Mouse (Mus musculus) heart, embryonic 15.5 days (tissue): ENCODE data around the gene Vps26b. TPM values are rescaled to one million over a fixed set of nuclear protein-coding genes. Genes with fewer than 3 reads are reported as not detected.

Experiments
- ATAC-seq: fragments of 200-750 bp; cut with Nextera tagmentation; replicated peaks from 2 replicates; pipeline ENCODE4 v1.8.0; 2017; ENCODE audit warnings: low read depth, moderate TSS enrichment; ENCODE audit not compliant: insufficient number of reproducible peaks, insufficient read depth, low FRiP score
- H3K27ac ChIP-seq: fragments of 300-500 bp; sonication (generic); 2 replicates; pipeline ENCODE4 v1.5.1; 2015; ENCODE audit warnings: mild to moderate bottlenecking, inconsistent platforms
- H3K27me3 ChIP-seq: fragments of 300-500 bp; sonication (generic); 2 replicates; pipeline ENCODE4 v1.6.1; 2015; ENCODE audit warnings: inconsistent platforms
- H3K36me3 ChIP-seq: fragments of 300-500 bp; sonication (generic); 2 replicates; pipeline ENCODE4 v1.6.1; 2015; ENCODE audit warnings: mild to moderate bottlenecking, inconsistent platforms
- H3K4me1 ChIP-seq: fragments of 300-500 bp; sonication (generic); replicated peaks from 2 replicates; pipeline ENCODE4 v1.6.1; 2015; ENCODE audit warnings: inconsistent platforms
- H3K4me2 ChIP-seq: fragments of 300-500 bp; sonication (generic); 2 replicates; pipeline ENCODE4 v1.6.1; 2015; ENCODE audit warnings: inconsistent platforms, mild to moderate bottlenecking, moderate library complexity
- H3K4me3 ChIP-seq: fragments of 300-500 bp; sonication (generic); 2 replicates; pipeline ENCODE4 v1.5.1; 2015; ENCODE audit warnings: mild to moderate bottlenecking, inconsistent platforms
- H3K9ac ChIP-seq: fragments of 300-500 bp; sonication (generic); 2 replicates; pipeline ENCODE4 v1.6.1; 2015; ENCODE audit warnings: mild to moderate bottlenecking, inconsistent platforms
- H3K9me3 ChIP-seq: fragments of 300-500 bp; sonication (generic); replicated peaks from 2 replicates; pipeline ENCODE4 v1.6.1; 2016; ENCODE audit warnings: inconsistent platforms
- WGBS: fragments of 180-500 bp; shearing (Covaris S2); methylation state at CpG from one replicate; pipeline ENCODE4 v1.1.7; 2015; ENCODE audit warnings: mixed read lengths; 5-methylcytosine and 5-hydroxymethylcytosine counted together
- polyA plus RNA-seq: library from polyadenylated mRNA; unstranded; fragments of >200 nt; fragmentation: Nextera tagmentation; extraction: Ambion mirVana; gene quantifications from 2 replicates; pipeline ENCODE4 v1.2.1, GENCODE M21; 2015

Vps26b gene
- polyA plus RNA-seq, 1 experiment from 2014 or later = 19.0 TPM

DNA sequence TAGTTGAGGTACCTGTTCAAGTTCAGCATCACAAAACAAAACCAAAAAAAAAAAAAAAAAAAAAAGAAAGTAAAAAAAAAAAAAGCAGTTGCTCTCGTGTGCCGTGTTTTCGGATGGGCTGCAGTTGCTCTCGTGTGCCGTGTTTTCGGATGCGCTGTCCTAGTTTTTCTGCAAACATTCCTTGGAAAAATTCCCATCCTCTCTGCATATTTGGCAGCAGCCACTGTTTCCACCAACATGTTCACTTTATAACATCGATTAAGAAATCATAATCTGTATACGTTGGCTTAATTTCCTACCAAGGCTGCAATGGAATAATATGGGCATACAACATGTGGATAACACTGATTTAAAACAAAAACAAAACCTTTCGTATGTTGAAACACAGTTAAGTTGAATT, 36.7 kb downstream of the Vps26b start:
- Histone ChIP-seq H3K27me3 (no peaks in the 10 kb centered on the region), H3K4me2 (no peak overlapping the region), H3K9me3 (no peaks in the 10 kb centered on the region), H3K27ac (no peak overlapping the region), H3K36me3 (peaks cover 35% of the 10 kb centered on the region), H3K9ac (no peak overlapping the region), H3K4me1 (peaks cover 2% of the 10 kb centered on the region), H3K4me3 (no peak overlapping the region)
- no peak for ATAC-seq
- 92% methylated on average over 10 of the region's 10 CpGs for WGBS

DNA sequence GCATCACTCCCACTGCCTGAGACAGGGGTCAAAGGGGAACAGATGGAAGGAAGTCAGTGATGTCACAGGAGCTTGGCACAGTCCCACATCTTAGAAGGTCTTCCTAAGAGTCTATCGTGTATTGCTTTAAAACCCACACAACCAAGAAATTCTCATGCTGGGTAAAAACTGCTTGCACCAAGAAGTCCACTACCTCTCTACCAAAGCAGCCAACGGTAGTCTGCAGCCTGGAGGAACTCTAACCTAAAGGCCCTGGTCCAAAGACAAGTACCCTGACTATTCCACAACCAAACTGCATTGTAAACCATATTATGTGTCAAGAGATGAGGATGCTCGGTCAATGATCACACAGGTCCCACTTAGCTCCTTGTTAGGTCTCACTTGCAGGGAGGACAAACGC, 39.7 kb downstream of the Vps26b start:
- Histone ChIP-seq H3K4me2 (no peak overlapping the region), H3K4me1 (no peaks in the 10 kb centered on the region), H3K9ac (no peak overlapping the region), H3K27ac (no peak overlapping the region), H3K4me3 (no peak overlapping the region), H3K9me3 (no peaks in the 10 kb centered on the region), H3K36me3 (peaks cover 48% of the 10 kb centered on the region), H3K27me3 (no peaks in the 10 kb centered on the region)
- WGBS = 85% methylated on average over 4 of the region's 4 CpGs
- ATAC-seq = no peak

GRCm38 (mm10) chr9:26985668-26986277, 44.1 kb downstream of the Vps26b start:
- H3K36me3 ChIP-seq = peaks cover 51% of the 10 kb centered on the region
- no peak for ATAC-seq
- H3K4me3 ChIP-seq = no peak overlapping the region
- H3K27me3 ChIP-seq = no peaks in the 10 kb centered on the region
- H3K4me2 ChIP-seq = no peak overlapping the region
- no peak overlapping the region for H3K27ac ChIP-seq
- H3K9me3 ChIP-seq = no peaks in the 10 kb centered on the region
- H3K9ac ChIP-seq = no peak overlapping the region
- WGBS = 85% methylated on average over 6 of the region's 6 CpGs
- H3K4me1 ChIP-seq = no peaks in the 10 kb centered on the region

GRCm38 (mm10) chr9:26985090-26985613, 44.7 kb downstream of the Vps26b start:
- Histone ChIP-seq H3K36me3 (peaks cover 52% of the 10 kb centered on the region), H3K4me2 (no peak overlapping the region), H3K4me1 (no peaks in the 10 kb centered on the region), H3K27me3 (no peaks in the 10 kb centered on the region), H3K4me3 (no peak overlapping the region), H3K9me3 (no peaks in the 10 kb centered on the region), H3K27ac (no peak overlapping the region), H3K9ac (no peak overlapping the region)
- no peak for ATAC-seq
- 94% methylated on average over 2 of the region's 2 CpGs for WGBS

DNA sequence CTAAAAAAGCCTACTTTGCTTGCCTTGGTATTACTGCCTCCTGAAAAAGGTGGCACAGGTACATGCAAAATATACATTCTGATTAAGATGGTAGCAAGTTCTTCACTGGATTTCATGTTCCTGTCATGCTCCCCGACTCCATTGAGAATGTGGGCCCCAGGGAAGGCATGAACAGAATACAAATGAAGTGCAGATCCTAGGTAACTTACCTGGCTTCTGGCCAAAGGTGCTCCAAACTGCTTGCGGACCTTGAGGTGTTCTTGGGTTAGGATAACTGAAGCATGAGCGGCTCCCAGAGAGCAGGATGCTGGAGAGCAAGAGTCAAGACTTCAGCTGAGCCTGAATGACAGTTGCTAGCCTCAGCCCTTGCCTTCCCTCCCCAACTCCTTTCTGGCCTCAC, 51.1 kb downstream of the Vps26b start:
- Histone ChIP-seq H3K9ac (no peak overlapping the region), H3K9me3 (no peaks in the 10 kb centered on the region), H3K4me2 (no peak overlapping the region), H3K4me3 (no peak overlapping the region), H3K27me3 (no peaks in the 10 kb centered on the region), H3K4me1 (no peaks in the 10 kb centered on the region), H3K36me3 (peaks cover 53% of the 10 kb centered on the region), H3K27ac (no peak overlapping the region)
- WGBS = 85% methylated on average over 3 of the region's 3 CpGs
- no peak for ATAC-seq

DNA sequence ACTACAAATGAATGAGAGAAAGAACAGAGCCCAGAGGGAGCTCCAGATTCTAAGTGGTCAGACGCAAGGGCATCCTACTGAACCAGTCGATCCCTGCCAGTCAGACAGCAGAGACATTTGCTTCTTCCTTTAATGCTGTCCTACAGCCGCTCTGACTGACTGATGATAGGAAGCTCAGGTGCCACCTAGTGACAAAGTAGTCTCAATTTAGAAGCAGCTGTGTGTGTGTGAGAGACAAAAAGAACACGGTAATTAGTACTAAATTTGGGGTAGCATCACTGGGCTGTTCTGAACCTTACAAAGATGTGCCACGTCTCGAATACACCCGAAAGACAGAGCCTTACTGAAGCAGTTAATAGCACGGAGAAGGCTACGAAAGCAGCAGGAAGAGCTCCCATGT, 52.1 kb downstream of the Vps26b start:
- Histone ChIP-seq H3K4me3 (no peak overlapping the region), H3K9ac (no peak overlapping the region), H3K36me3 (peaks cover 59% of the 10 kb centered on the region), H3K27ac (no peak overlapping the region), H3K27me3 (no peaks in the 10 kb centered on the region), H3K4me2 (no peak overlapping the region), H3K9me3 (no peaks in the 10 kb centered on the region), H3K4me1 (no peaks in the 10 kb centered on the region)
- no peak for ATAC-seq
- 76% methylated on average over 9 of the region's 9 CpGs for WGBS

Other genes starting within 250 kb of the Vps26b start
- 1.2 and 1.8 TPM in 2 replicates for gene Glb1l2, start 223.6 kb downstream of the Vps26b start, polyA plus RNA-seq
- not detected in 2 replicates for gene Glb1l3, start 169.2 kb downstream of the Vps26b start, polyA plus RNA-seq
- 0.06 TPM in 1 of 2 replicates, not detected in the other for gene Gm1110, start 107.0 kb downstream of the Vps26b start, polyA plus RNA-seq
- gene Acad8, start 30.5 kb downstream of the Vps26b start, polyA plus RNA-seq = 42.2 and 42.6 TPM in 2 replicates
- gene Thyn1, start 30.4 kb downstream of the Vps26b start, polyA plus RNA-seq = 80.8 and 86.1 TPM in 2 replicates
- 16.7 and 20.1 TPM in 2 replicates for gene Ncapd3, start 110 bp upstream of the Vps26b start, polyA plus RNA-seq
- gene Jam3, start 125.4 kb upstream of the Vps26b start, polyA plus RNA-seq = 41.9 and 44.6 TPM in 2 replicates